Mouse (Mus musculus): ENCODE results near the gene Prkcb. TPM values are rescaled to one million over a fixed set of nuclear protein-coding genes. Genes with fewer than 3 reads are reported as not detected.

The Prkcb gene
- polyA plus RNA-seq, 1 experiment: 17.8 TPM

- Histone ChIP-seq H3K79me3 (ENCODE audit: low read depth) (no peaks in the 10 kb centered on the region), H3K27me3 (ENCODE audit: control insufficient read depth, insufficient read depth, insufficient read length) (no peaks in the 10 kb centered on the region), H3ac (ENCODE audit: control insufficient read depth, insufficient read length, low read depth) (no peak overlapping the region), H3K4me3 (ENCODE audit: insufficient read depth, poor library complexity, severe bottlenecking) (no peak overlapping the region), H3K79me2 (ENCODE audit: control insufficient read depth, insufficient read depth) (no peaks in the 10 kb centered on the region), H3K36me3 (ENCODE audit: control insufficient read depth, insufficient read depth) (no peaks in the 10 kb centered on the region)
- TF ChIP-seq FOSL1 (IDR thresholded peaks at IDR 0.05; ENCODE audit: insufficient read depth, low read length, poor library complexity, severe bottlenecking): no peak
- TF ChIP-seq CEBPB (IDR thresholded peaks at IDR 0.05; ENCODE audit: low read depth): no peak
- TF ChIP-seq CTCF (IDR thresholded peaks at IDR 0.05; ENCODE audit: control insufficient read depth, insufficient read depth, insufficient read length): no peak
- no peak for TF ChIP-seq MAX (IDR thresholded peaks at IDR 0.05)
- TF ChIP-seq MYOG (IDR thresholded peaks at IDR 0.05; ENCODE audit: control insufficient read depth, extremely low read depth, insufficient read length): no peak
- no peak for TF ChIP-seq USF1 (IDR thresholded peaks at IDR 0.05; ENCODE audit: low read depth)
- no peak for TF ChIP-seq MYOD1 (IDR thresholded peaks at IDR 0.05; ENCODE audit: control insufficient read depth, insufficient read length, low read depth)
Measured at GRCm38 (mm10) chr7:122317485-122317884, 28.9 kb downstream of the Prkcb start.

- Histone ChIP-seq H3ac (ENCODE audit: control insufficient read depth, insufficient read length, low read depth) (no peak overlapping the region), H3K27me3 (ENCODE audit: control insufficient read depth, insufficient read depth, insufficient read length) (no peaks in the 10 kb centered on the region), H3K79me2 (ENCODE audit: control insufficient read depth, insufficient read depth) (no peaks in the 10 kb centered on the region), H3K79me3 (ENCODE audit: low read depth) (no peaks in the 10 kb centered on the region), H3K36me3 (ENCODE audit: control insufficient read depth, insufficient read depth) (no peaks in the 10 kb centered on the region), H3K4me3 (ENCODE audit: insufficient read depth, poor library complexity, severe bottlenecking) (no peak overlapping the region)
- TF ChIP-seq USF1 (IDR thresholded peaks at IDR 0.05; ENCODE audit: low read depth): peak; percentile 19
- no peak for TF ChIP-seq FOSL1 (IDR thresholded peaks at IDR 0.05; ENCODE audit: insufficient read depth, low read length, poor library complexity, severe bottlenecking)
Measured at GRCm38 (mm10) chr7:122319566-122319965, 31.0 kb downstream of the Prkcb start.

- Histone ChIP-seq H3K27me3 (ENCODE audit: control insufficient read depth, insufficient read depth, insufficient read length) (no peaks in the 10 kb centered on the region), H3K4me3 (ENCODE audit: insufficient read depth, poor library complexity, severe bottlenecking) (no peak overlapping the region), H3K79me2 (ENCODE audit: control insufficient read depth, insufficient read depth) (no peaks in the 10 kb centered on the region), H3K36me3 (ENCODE audit: control insufficient read depth, insufficient read depth) (no peaks in the 10 kb centered on the region), H3ac (ENCODE audit: control insufficient read depth, insufficient read length, low read depth) (no peak overlapping the region), H3K79me3 (ENCODE audit: low read depth) (no peaks in the 10 kb centered on the region)
- TF ChIP-seq CEBPB (IDR thresholded peaks at IDR 0.05; ENCODE audit: low read depth): no peak
- no peak for TF ChIP-seq FOSL1 (IDR thresholded peaks at IDR 0.05; ENCODE audit: insufficient read depth, low read length, poor library complexity, severe bottlenecking)
- no peak for TF ChIP-seq MAX (IDR thresholded peaks at IDR 0.05)
- no peak for TF ChIP-seq MYOG (IDR thresholded peaks at IDR 0.05; ENCODE audit: control insufficient read depth, extremely low read depth, insufficient read length)
Measured at GRCm38 (mm10) chr7:122320843-122321544, 32.4 kb downstream of the Prkcb start.

GRCm38 (mm10) chr7:122322038-122322690, 33.6 kb downstream of the Prkcb start:
- Histone ChIP-seq H3K27me3 (ENCODE audit: control insufficient read depth, insufficient read depth, insufficient read length) (no peaks in the 10 kb centered on the region), H3K79me2 (ENCODE audit: control insufficient read depth, insufficient read depth) (no peaks in the 10 kb centered on the region), H3K79me3 (ENCODE audit: low read depth) (no peaks in the 10 kb centered on the region), H3K36me3 (ENCODE audit: control insufficient read depth, insufficient read depth) (no peaks in the 10 kb centered on the region), H3ac (ENCODE audit: control insufficient read depth, insufficient read length, low read depth) (no peak overlapping the region), H3K4me3 (ENCODE audit: insufficient read depth, poor library complexity, severe bottlenecking) (no peak overlapping the region)
- no peak for TF ChIP-seq CTCF (IDR thresholded peaks at IDR 0.05; ENCODE audit: control insufficient read depth, insufficient read depth, insufficient read length)
- TF ChIP-seq MYOD1 (IDR thresholded peaks at IDR 0.05; ENCODE audit: control insufficient read depth, insufficient read length, low read depth): no peak
- no peak for TF ChIP-seq USF1 (IDR thresholded peaks at IDR 0.05; ENCODE audit: low read depth)
- TF ChIP-seq MAX (IDR thresholded peaks at IDR 0.05): no peak
- no peak for TF ChIP-seq FOSL1 (IDR thresholded peaks at IDR 0.05; ENCODE audit: insufficient read depth, low read length, poor library complexity, severe bottlenecking)
- TF ChIP-seq MYOG (IDR thresholded peaks at IDR 0.05; ENCODE audit: control insufficient read depth, extremely low read depth, insufficient read length): no peak
- TF ChIP-seq CEBPB (IDR thresholded peaks at IDR 0.05; ENCODE audit: low read depth): no peak

GRCm38 (mm10) chr7:122327942-122328341, 39.4 kb downstream of the Prkcb start:
- Histone ChIP-seq H3K79me3 (ENCODE audit: low read depth) (no peaks in the 10 kb centered on the region), H3K36me3 (ENCODE audit: control insufficient read depth, insufficient read depth) (no peaks in the 10 kb centered on the region), H3ac (ENCODE audit: control insufficient read depth, insufficient read length, low read depth) (no peak overlapping the region), H3K27me3 (ENCODE audit: control insufficient read depth, insufficient read depth, insufficient read length) (no peaks in the 10 kb centered on the region), H3K4me3 (ENCODE audit: insufficient read depth, poor library complexity, severe bottlenecking) (no peak overlapping the region), H3K79me2 (ENCODE audit: control insufficient read depth, insufficient read depth) (no peaks in the 10 kb centered on the region)
- TF ChIP-seq MYOD1 (IDR thresholded peaks at IDR 0.05; ENCODE audit: control insufficient read depth, insufficient read length, low read depth) (no peak), USF1 (IDR thresholded peaks at IDR 0.05; ENCODE audit: low read depth) (no peak), MAX (IDR thresholded peaks at IDR 0.05) (no peak), CEBPB (IDR thresholded peaks at IDR 0.05; ENCODE audit: low read depth) (no peak), MYOG (IDR thresholded peaks at IDR 0.05; ENCODE audit: control insufficient read depth, extremely low read depth, insufficient read length) (no peak), FOSL1 (IDR thresholded peaks at IDR 0.05; ENCODE audit: insufficient read depth, low read length, poor library complexity, severe bottlenecking) (no peak), CTCF (IDR thresholded peaks at IDR 0.05; ENCODE audit: control insufficient read depth, insufficient read depth, insufficient read length) (no peak)

GRCm38 (mm10) chr7:122328466-122328865, 39.9 kb downstream of the Prkcb start:
- no peak for TF ChIP-seq MYOD1 (IDR thresholded peaks at IDR 0.05; ENCODE audit: control insufficient read depth, insufficient read length, low read depth)
- no peak for TF ChIP-seq MAX (IDR thresholded peaks at IDR 0.05)
- no peak for TF ChIP-seq CEBPB (IDR thresholded peaks at IDR 0.05; ENCODE audit: low read depth)
- TF ChIP-seq USF1 (IDR thresholded peaks at IDR 0.05; ENCODE audit: low read depth): no peak
- no peak for TF ChIP-seq FOSL1 (IDR thresholded peaks at IDR 0.05; ENCODE audit: insufficient read depth, low read length, poor library complexity, severe bottlenecking)
- TF ChIP-seq CTCF (IDR thresholded peaks at IDR 0.05; ENCODE audit: control insufficient read depth, insufficient read depth, insufficient read length): no peak
- no peak for TF ChIP-seq MYOG (IDR thresholded peaks at IDR 0.05; ENCODE audit: control insufficient read depth, extremely low read depth, insufficient read length)
- H3K4me3 ChIP-seq (ENCODE audit: insufficient read depth, poor library complexity, severe bottlenecking): no peak overlapping the region
- no peaks in the 10 kb centered on the region for H3K27me3 ChIP-seq (ENCODE audit: control insufficient read depth, insufficient read depth, insufficient read length)
- H3ac ChIP-seq (ENCODE audit: control insufficient read depth, insufficient read length, low read depth): no peak overlapping the region
- H3K79me2 ChIP-seq (ENCODE audit: control insufficient read depth, insufficient read depth): no peaks in the 10 kb centered on the region
- H3K79me3 ChIP-seq (ENCODE audit: low read depth): no peaks in the 10 kb centered on the region
- H3K36me3 ChIP-seq (ENCODE audit: control insufficient read depth, insufficient read depth): no peaks in the 10 kb centered on the region
